Mouse (Mus musculus) layer of hippocampus, adult 9-11 months (tissue): ENCODE results near the gene Elovl2.
"Not testable (repeated sequence)": the region's sequence is repeated elsewhere in the genome, so short reads cannot be mapped to it uniquely, and the experiment has no call there.

ENCODE experiments used
- DNase-seq: peaks from one replicate; pipeline ENCODE4 v3.0.0; 2022

Gene Elovl2

DNA sequence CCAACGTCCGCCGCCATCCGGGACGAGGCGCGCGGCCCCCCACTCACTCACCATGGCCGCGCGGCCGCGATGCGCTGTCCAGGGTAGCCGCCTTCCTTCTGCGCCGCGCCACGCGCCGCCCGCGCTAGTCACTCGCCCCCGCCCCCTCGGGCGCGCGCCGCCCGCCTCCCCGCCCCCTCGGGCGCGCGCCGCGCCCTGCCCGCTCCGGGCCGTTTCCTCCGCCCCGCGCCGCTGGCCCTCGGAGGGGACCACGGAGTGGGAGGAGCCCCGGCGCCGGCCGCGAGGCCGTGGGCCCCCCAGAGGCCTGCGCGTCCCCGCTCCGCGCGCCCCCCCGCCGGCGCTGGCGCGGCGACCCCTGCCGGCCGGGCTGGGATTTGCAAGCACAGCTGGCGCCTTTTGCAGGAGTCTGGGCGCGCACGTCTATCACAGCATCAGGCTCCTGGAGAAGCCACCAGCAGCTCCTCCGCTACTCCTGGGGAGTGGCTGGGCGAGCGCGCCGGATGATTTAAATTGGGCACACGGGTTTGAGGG lies at the start of gene Elovl2:
Gene Elovl2 (minus strand): TSS at position 102 of the 531 bp plus-strand sequence.
- DNase-seq: peak; percentile 24

- DNase-seq: peak; percentile 47
These were observed 47.7 kb upstream of the Elovl2 start for GRCm38 (mm10) chr13:41267827-41268408.

GRCm38 (mm10) chr13:41263304-41264006 lies 43.2 kb upstream of the Elovl2 start:
- DNase-seq: no peak

DNA sequence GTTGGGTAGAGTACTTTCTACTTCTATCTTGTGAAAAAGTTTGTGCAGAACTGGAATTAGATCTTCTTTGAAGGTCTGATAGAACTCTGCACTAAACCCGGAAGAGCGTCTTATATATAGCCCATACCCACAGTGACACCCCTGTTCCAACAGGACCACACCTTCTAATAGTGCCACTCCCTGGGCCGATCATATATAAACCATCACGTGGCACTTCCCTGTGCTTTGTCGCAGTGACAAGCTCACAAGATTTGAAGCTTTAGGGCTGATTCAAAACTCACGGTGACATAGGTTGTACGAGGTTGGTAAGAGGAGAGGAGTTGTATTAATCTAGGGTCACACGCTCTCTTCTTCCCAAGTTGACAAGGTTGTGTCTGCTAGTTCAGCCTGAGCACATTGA lies 41.4 kb upstream of the Elovl2 start:
- not testable (repeated sequence) for DNase-seq

GRCm38 (mm10) chr13:41257851-41258250 lies 37.6 kb upstream of the Elovl2 start:
- no peak for DNase-seq

DNA sequence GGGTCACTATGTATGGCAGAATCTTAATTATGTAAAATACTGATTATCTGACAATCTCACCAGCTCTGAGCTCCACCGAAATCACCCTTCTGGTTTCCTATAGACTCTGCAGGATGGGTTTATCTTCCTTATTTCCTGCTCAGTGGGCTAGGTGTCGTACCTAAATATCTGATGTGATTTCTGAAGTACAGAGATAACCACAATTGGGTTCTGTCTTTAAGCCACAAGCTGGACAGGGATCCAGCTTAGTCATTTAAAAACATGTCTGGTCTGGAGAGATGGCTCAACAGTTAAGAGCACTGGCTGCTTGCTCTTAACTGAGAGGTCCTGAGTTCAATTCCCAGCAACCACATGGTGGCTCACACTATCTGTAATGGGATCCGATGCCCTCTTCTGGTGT lies 36.8 kb upstream of the Elovl2 start:
- no peak for DNase-seq

- DNase-seq: no peak
These were observed 35.9 kb upstream of the Elovl2 start for GRCm38 (mm10) chr13:41256126-41256525.

DNA sequence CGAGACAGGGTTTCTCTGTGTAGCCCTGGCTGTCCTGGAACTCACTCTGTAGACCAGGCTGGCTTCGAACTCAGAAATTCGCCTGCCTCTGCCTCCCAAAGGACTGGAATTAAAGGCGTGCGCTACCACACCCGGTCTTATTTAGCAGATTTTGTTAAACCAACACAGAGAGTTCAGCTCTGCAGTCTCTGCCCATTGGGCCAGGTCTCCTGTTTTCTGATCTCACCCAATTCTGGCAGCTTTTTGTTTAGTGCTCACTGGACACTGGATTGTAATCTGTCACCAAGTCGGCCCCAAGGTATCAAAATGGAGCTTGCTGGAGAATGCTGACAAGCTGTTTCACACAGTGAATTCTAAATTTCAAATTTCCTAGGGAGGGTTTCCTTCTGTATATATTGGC lies 32.5 kb upstream of the Elovl2 start:
- DNase-seq: no peak

GRCm38 (mm10) chr13:41252141-41252540 lies 31.9 kb upstream of the Elovl2 start:
- DNase-seq: no peak

- DNase-seq: no peak
These were observed 31.5 kb upstream of the Elovl2 start for GRCm38 (mm10) chr13:41251667-41252066.

GRCm38 (mm10) chr13:41251232-41251631 lies 31.0 kb upstream of the Elovl2 start:
- DNase-seq: not testable (repeated sequence)

- peak; percentile 45 for DNase-seq
These were observed 30.2 kb upstream of the Elovl2 start for GRCm38 (mm10) chr13:41250318-41250981.

DNA sequence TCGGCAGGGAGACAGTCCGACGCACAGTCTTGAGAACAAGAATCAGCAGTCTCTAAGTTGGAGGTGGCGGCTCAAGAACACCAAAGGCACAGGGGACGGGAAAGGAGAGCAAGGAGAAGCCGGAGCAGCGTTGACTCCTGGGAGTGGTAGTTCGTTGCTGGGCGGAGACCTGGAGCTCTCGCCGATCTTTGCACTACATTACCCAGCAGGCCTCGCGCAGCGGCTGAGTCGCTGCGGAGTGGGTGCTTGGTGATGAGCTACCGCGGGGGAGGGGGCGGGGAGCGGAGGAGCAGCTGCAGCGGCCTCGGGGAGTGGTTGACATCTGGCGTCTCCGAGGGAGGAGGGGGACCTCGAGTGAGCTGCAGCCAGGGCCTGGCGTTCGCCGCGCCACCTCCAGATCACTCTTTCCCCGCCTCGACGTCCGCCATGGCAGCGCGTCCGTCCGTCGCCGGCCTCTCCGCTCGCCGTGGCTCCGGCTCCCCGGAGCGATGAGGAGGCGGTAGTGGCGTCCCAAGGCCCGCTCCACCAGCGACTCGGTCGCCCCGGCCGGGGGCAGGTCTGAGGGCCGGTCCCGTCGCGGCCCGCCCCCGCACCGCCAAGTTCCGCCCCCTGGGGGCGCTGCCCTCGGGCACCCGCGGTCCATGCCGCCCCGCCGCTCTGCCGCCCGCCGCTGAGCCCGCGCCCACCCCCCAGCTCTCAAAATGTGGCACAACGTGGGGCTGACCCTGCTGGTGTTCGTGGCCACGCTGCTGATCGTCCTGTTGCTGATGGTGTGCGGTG lies 29.5 kb upstream of the Elovl2 start, which contains the start of gene Smim13:
Gene Smim13 (plus strand): TSS at position 307 of the 780 bp plus-strand sequence.
- peak; percentile 98 for DNase-seq

- peak; percentile 25 for DNase-seq
These were observed 28.7 kb upstream of the Elovl2 start for GRCm38 (mm10) chr13:41248751-41249520.

DNA sequence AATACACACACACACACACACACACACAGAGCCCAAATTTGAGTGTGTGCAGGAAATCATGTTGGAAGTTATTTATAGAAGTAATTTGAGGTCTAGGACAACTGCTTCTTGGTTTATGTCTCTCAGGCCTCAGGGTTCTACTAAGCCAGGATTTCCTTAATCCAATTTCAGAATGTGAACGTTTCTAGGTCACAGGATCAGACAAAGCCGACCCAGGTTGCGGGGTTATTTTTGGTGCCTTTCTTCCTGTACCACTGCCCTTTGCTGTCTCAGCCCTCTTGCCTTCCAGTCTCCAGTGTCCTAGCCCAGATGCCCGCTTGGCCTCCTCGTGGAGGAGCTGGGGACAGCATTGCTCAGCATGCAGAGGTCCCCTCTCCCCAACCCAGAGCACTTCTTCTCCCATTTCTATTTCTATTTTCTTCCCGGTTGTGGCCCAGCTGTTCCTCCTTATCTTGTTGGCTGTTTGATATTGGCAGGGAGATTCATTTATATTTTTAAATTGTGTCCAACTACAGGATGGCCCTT lies 24.2 kb upstream of the Elovl2 start:
- DNase-seq: no peak

- no peak for DNase-seq
These were observed 21.4 kb upstream of the Elovl2 start for GRCm38 (mm10) chr13:41241557-41241956.

- no peak for DNase-seq
These were observed 18.6 kb upstream of the Elovl2 start for GRCm38 (mm10) chr13:41238805-41239130.

GRCm38 (mm10) chr13:41238035-41238804 lies 18.0 kb upstream of the Elovl2 start:
- no peak for DNase-seq

DNA sequence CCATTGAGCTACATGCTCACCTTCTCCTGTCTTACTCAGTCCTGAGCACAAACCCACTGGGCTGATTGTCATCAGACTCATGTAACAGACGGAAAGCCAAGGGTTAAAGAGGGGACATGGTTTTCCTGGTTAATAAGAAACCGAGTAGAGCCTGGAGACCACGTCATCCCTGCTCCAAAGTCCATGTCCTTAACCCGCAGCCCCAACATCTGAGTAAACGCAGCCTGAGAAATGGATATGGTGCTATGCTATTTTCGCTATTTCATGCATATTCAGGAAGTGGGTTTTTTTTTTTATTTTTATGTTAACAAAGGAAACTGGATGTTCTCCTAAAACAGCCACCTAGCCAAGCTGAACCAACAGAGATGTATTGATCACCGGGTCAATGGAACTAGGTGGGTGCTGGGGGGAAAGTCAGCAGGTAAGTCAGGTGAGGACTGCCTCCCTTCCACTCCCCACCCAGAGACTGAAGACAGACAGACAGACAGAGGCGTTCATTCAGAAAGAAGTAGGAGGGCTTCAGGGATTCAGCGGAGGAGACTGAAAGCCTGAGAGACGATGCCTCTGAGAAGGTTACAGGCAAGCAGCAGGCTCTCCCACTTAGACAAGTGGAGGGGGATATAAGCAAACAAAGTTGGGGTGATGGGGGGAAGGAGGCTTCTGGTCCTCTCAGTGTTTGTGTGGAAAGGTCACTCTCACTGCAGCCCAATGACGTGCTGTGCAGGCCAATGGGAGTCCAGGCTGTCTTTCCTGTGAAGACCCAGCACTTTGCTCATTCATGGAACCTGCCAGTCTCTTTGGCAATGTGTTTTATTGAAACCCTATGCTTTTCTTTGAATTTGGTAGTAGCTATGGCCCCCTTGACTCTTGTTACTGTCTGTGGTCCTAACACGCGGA lies 15.9 kb upstream of the Elovl2 start:
- DNase-seq: no peak

DNA sequence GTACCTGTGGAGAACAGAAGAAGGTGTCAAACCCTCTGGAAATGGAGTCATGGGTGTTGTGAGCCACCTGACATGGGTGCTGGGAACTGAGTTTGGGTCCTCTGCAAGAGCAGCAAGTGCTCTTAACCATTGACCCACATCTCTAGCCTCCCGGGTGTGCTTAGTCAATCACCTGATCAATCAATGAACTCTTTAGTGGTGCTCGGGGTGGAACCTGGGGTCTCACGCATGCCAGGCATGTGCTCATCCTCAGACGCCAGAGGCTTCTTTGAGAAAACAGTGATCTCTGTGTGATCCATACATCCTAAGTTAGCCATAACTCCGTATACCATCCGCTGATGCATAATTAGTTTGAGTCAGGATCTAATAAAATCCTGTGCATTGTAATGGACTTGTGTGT lies 15.0 kb upstream of the Elovl2 start:
- no peak for DNase-seq
